Mouse (Mus musculus): ENCODE data around the gene Rxrb.
A peak's percentile ranks its signal among the peaks of the same experiment; 100 is the strongest.

Gene Rxrb

DNA sequence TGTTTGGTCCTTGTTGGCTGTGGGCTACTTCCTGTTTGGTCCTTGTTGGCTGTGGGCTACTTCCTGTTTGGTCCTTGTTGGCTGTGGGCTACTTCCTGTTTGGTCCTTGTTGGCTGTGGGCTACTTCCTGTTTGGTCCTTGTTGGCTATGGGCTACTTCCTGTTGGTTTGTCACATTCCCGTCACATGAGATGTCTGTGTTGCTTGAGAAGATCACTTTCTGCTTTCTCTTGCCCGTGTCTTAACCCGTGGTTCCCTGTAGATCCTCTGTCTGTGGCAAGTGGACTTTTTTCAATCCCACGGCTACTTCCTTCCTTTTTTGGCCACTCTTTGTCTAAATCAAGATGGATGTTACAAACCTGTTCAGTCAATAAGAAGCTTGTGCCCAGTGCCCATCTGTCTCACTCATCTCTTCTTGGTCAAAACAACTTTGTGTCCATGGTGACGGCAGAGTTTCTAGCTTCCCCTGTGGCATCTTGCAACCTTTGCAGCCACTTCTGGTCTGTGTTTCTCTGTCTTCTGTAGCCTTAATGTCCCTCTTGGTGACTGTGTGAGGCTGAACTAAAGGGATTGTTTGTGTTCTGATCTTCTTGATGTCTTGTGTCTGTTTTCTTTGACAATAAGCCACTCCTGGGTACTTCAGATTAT is 15.9 kb downstream of the Rxrb start:
- no peak for DNase-seq (ENCODE audit: low spot score)

DNA sequence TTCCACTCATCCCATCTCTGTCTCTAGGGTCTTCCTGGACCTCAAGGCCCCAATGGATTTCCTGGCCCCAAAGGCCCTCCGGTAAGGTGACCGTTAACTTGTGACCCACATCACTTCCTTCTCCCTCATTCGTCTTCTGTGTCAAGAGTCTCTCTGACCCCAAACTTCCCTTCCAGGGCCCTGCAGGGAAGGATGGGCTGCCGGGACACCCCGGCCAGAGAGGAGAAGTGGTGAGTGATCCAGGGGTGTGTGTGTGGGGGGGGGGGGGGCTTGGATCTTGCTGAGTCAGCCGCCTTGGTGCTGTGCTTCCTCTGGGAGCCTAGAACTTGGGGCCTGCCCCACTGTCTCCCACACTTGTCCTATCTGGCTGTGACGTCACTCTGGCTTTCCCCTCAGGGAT is 25.6 kb downstream of the Rxrb start:
- no peak for DNase-seq (ENCODE audit: low spot score)

DNA sequence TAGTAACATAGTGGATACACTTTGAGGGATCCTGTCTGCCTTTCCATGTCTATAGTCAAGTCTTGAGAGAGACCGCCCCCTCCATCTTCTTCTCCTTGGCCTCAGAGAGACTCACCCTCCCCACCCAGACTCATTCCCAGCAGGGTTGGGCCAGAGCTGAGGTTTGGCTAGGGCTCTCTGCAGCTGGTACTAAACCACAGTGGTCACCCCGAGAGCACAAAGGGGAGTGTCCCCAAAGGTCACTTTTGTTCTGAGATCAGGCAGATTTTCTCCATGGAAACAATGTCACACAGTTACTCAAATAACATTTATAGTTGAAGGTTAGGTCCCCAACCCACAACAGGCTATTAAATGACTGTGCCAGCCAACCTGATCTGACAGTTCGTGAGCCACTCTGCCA is 37.3 kb downstream of the Rxrb start:
- DNase-seq (ENCODE audit: low spot score): no peak

DNA sequence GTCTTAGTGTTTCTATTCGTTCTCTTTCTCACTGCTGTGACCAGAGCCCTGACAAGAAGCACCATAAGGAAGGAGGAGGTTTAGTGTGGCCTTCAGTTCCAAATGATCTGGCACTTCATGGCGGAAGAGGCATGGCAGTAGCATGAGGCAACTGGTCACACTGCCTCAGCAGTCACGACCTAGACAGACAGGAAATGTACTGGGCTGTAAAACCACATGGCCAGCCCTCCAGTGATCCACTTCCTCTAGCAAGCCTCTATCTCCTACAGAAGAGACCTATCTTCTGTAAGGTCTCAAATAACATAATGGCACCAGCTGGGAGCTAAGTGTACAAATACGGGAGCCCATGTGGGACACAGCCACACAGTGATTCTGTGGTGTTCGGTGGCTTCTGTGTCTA is 40.5 kb downstream of the Rxrb start:
- DNase-seq (ENCODE audit: low spot score): no peak

DNA sequence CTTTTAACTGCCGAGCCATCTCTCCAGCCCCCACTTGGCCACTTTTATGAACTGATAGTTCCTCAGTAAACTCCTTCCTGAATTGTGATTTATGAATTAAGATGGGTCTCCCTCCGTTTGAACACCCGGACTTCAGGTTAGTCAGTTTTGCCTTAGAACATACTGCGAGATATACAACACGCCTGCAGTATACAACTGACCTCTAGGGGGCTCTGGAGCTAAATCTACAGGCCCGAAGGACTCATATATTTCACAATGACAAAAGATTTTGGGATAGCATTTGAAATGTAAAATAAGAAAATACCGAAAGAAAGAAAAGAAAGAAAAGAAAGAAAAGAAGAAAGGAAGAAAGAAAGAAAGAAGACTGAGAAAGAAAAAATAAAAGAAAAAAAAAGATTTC is 43.7 kb downstream of the Rxrb start:
- DNase-seq (ENCODE audit: low spot score): peak; percentile 79

DNA sequence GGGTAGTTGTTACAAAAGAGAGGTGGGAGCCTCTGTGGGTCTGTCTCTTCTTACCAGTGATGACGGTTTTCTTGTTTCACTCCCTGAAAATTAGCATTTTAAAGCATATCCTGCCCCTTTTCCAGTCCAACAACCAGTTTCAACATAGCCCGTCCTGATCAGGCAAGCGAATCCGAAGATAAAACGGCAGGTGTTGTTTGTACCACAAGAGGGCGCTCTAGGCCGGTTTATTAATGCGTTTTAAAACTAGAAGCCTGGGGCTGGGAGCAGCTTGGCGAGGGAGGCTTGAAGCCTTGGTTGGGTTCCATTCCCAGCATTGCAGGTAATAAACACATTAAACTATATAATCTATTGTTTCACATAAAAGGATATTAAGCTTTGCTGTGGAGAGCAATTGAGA is 45.9 kb downstream of the Rxrb start:
- DNase-seq (ENCODE audit: low spot score): peak; percentile 39

DNA sequence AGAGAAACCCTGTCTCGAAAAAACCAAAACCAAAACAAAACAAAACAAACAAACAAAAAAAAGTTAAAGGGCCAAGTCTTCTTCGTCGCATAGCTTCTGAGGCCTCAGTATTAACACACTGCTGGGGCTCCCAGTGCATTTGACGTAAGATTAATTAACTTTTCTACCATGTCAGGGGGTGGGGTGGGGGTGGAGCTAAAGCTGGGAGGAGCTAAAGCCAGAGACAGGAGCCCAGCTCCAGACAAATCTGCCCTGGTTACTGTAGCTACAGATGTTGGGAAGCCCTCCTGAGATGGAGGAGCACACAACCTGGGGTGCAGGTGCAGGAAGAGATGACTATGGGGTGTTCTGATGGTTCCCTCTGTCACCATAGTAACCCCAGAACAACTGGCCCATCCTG is 46.5 kb downstream of the Rxrb start:
- no peak for DNase-seq (ENCODE audit: low spot score)

DNA sequence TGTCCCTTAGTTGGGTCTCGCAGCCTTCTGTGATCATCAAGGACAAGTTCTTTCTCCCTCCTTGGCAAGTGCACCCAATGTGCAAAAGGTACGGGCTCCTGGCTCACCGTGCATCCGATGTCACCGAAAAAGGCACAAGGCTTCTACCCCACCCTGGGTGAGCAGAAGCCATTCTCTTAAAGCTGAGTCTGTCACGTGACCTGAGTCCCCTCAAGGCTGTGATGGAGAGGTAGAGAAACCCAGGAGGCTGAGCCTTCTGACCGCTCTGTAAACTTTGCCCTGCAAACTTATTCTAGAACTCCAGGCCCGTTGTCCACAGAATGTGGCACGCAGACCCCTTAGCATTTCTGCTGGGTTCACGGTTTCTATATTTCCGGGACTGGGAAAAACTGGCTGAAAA is 47.4 kb downstream of the Rxrb start:
- no peak for DNase-seq (ENCODE audit: low spot score)

DNA sequence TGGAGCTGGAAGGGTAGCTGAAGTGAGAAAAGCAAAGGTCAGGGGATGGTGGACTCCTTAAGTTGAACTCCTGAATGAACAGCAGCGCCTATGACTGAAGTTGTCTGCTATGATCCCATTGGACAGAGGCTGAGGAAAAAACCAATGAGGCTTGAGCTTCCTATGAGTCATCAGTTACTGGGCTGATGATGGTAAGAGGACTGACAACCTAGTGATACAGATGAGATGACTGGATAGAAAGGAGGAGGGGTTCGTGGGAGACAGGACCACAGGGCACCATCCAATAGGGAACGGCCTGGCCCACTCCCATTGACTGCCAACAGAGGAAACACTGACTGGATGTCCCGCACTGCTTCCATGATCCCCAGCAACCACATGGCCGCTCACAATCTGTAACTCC is 48.0 kb downstream of the Rxrb start:
- DNase-seq (ENCODE audit: low spot score): peak; percentile 45

DNA sequence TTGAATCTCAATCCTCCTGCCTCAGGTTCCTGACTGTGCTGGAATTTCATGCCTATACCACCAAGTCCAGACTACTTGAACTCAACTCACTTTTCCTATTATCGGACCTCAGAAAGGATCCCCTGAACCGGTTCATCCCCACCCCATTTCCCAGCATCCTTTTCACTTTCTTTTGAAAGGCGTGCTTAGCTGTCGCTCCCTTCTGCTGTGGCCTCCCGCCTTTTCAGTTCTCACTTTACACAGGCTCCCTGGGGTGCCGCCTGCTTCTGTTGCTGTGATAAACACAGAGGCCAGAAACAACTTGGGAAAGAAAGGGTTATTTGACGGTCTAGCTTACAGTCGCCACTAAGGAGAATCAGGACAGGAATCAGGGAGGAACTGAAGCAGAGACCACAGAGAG is 51.5 kb downstream of the Rxrb start:
- DNase-seq (ENCODE audit: low spot score): no peak

DNA sequence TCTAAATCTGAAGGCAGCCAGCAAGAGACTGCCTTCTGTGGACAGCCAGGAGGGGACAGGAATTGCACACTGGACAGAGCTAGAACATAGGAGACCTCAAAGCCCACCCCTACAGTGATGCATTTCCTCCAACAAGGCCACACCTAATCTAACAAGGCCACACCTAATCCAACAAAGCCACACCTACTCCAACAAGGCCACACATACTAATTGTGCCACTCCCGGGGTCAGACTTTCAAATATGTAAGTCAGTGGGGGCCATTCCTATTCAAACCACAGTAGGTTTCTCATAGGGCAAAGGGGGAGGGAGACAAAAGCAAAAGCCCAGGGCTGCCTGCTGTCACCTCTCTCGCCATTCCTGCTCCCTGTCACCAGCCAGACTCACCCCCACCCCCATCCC is 55.8 kb downstream of the Rxrb start:
- no peak for DNase-seq (ENCODE audit: low spot score)

Measured in layer of hippocampus, adult 9-10 months (tissue).